Mouse (Mus musculus) stomach, embryonic 14.5 days (tissue): Measurements from ENCODE around the gene Rtbdn. TPM values are rescaled to one million over a fixed set of nuclear protein-coding genes. Genes with fewer than 3 reads are reported as not detected.

ENCODE experiments used
- ATAC-seq: fragments of 200-750 bp; cut with Nextera tagmentation; 2 replicates; pipeline ENCODE4 v1.8.0; 2017; ENCODE audit warnings: low read depth, moderate TSS enrichment; ENCODE audit not compliant: insufficient number of reproducible peaks, insufficient read depth, low FRiP score
- H3K27ac ChIP-seq: fragments of 300-500 bp; sonication (generic); 2 replicates; pipeline ENCODE4 v1.5.1; 2014; ENCODE audit warnings: mild to moderate bottlenecking, low read length, moderate library complexity, mixed read lengths
- H3K27me3 ChIP-seq: fragments of 300-500 bp; sonication (generic); 2 replicates; pipeline ENCODE4 v1.6.1; 2014; ENCODE audit warnings: low read length, control low read depth, mixed read lengths; ENCODE audit not compliant: control insufficient read depth, insufficient read depth
- H3K36me3 ChIP-seq: fragments of 300-500 bp; sonication (generic); 2 replicates; pipeline ENCODE4 v1.6.1; 2014; ENCODE audit warnings: mild to moderate bottlenecking, control low read depth, low read length, moderate library complexity, mixed read lengths; ENCODE audit not compliant: control insufficient read depth, insufficient read depth
- H3K4me1 ChIP-seq: fragments of 300-500 bp; sonication (generic); 2 replicates; pipeline ENCODE4 v1.6.1; 2014; ENCODE audit warnings: low read length, control low read depth, mixed read lengths; ENCODE audit not compliant: control insufficient read depth, insufficient read depth
- H3K4me2 ChIP-seq: fragments of 300-500 bp; sonication (generic); replicated peaks from 2 replicates; pipeline ENCODE4 v1.6.1; 2014; ENCODE audit warnings: low read depth, low read length, control low read depth
- H3K4me3 ChIP-seq: fragments of 300-500 bp; sonication (generic); 2 replicates; pipeline ENCODE4 v1.5.1; 2014; ENCODE audit warnings: low read depth, low read length, control low read depth
- H3K9ac ChIP-seq: fragments of 300-500 bp; sonication (generic); replicated peaks from 2 replicates; pipeline ENCODE4 v1.6.1; 2014; ENCODE audit warnings: low read depth, mild to moderate bottlenecking, control low read depth, low read length, moderate library complexity, mixed read lengths
- H3K9me3 ChIP-seq: fragments of 300-500 bp; sonication (generic); 2 replicates; pipeline ENCODE4 v1.6.1; 2016; ENCODE audit warnings: low read depth, low read length, control low read depth; ENCODE audit not compliant: control insufficient read depth
- WGBS: fragments of 180-500 bp; shearing (Covaris S2); extraction: QIAGEN DNeasy Blood & Tissue Kit; methylation state at CpG from one replicate; pipeline ENCODE4 v1.1.7; 2014; 5-methylcytosine and 5-hydroxymethylcytosine counted together
- polyA plus RNA-seq: library from polyadenylated mRNA; unstranded; fragments of >200 nt; fragmentation: Nextera tagmentation; extraction: Ambion mirVana; gene quantifications from 2 replicates; pipeline ENCODE4 v1.2.1, GENCODE M21; 2014

Rtbdn gene
- polyA plus RNA-seq, 1 experiment from 2014 or later: 0.20 TPM

DNA sequence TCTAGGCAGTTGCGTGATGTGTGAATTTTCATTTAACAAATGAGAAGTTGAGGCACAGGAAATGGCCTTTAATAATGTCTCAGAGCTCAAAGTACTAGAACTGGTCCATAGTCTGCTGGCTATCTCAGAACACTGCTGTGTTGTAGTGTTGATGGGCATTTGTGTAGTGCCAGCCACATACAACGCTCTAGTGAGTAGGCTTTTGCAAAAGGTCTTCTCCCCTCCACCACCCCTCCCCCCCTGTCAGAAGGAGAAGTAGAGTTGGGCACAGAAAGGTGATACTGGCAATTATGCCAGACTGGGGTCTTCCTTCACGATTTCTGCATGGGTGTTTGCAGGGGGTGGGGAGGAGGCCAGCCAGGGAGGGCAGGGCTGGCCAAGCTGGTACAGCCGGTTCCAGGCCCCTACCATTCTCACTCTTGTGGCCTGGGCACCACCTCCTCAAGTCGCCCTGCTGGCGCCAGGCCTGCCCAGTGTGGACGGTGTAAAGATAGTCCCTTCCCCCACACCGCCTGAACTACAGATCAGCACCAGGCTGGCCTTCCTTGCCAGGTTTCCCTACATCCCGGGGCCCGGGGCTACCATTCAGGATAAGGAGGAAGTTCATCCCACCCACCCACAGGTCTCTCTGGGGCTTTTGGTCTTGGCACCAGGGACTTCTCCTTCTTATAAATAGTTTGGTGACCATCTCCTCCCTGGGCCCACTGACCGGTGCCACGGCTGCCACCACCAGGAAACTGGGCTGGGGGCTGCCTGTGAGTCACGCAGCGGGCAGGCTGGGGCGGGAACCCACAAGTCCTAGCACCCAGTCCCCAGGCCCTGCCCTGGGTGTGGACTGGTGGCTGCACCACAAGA lies 35.1 kb downstream of the Rtbdn start:
- Histone ChIP-seq H3K9me3 (no peaks in the 10 kb centered on the region), H3K36me3 (no peaks in the 10 kb centered on the region), H3K4me2 (no peak overlapping the region), H3K9ac (no peak overlapping the region), H3K4me3 (no peak overlapping the region), H3K27me3 (0 out of 2 replicates have a peak, but pooled peaks cover 3% of the 10 kb centered on the region), H3K27ac (peak overlapping the region; percentile 89), H3K4me1 (peaks cover 65% of the 10 kb centered on the region)
- ATAC-seq: no peak
- WGBS: 74% methylated on average over 15 of the region's 15 CpGs

DNA sequence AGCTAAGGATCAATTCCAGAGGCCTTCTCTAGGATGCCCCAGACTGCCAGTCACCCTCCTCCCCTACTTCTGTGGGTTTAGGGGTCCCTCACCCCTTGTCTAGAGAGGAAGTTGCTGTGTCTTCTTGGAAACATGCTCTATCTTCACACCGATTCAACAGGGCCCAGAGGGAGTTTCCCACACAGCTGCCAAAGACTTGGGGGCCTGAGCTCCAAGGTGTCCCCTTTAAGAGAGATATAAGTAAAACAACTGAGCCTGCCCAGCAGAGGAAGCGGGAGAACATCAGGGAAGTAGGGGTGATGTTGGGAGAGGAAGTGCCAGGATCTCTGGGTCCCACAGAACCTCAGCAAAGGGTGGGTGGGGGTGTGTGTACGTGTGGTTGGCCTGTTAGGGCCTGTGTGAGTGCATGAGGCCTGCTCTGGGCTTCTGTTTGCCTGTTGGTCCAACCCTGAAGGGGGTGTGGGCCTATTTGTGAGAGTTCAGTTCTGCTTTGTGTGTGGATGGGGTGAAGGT lies 35.8 kb downstream of the Rtbdn start:
- H3K36me3 ChIP-seq: no peaks in the 10 kb centered on the region
- H3K9ac ChIP-seq: no peak overlapping the region
- no peak overlapping the region for H3K4me2 ChIP-seq
- 0 out of 2 replicates have a peak, but pooled peaks cover 3% of the 10 kb centered on the region for H3K27me3 ChIP-seq
- peaks cover 61% of the 10 kb centered on the region for H3K4me1 ChIP-seq
- no peak for ATAC-seq
- 55% methylated on average over 3 of the region's 3 CpGs for WGBS
- H3K9me3 ChIP-seq: no peaks in the 10 kb centered on the region
- peak overlapping the region; percentile 89 for H3K27ac ChIP-seq
- no peak overlapping the region for H3K4me3 ChIP-seq

DNA sequence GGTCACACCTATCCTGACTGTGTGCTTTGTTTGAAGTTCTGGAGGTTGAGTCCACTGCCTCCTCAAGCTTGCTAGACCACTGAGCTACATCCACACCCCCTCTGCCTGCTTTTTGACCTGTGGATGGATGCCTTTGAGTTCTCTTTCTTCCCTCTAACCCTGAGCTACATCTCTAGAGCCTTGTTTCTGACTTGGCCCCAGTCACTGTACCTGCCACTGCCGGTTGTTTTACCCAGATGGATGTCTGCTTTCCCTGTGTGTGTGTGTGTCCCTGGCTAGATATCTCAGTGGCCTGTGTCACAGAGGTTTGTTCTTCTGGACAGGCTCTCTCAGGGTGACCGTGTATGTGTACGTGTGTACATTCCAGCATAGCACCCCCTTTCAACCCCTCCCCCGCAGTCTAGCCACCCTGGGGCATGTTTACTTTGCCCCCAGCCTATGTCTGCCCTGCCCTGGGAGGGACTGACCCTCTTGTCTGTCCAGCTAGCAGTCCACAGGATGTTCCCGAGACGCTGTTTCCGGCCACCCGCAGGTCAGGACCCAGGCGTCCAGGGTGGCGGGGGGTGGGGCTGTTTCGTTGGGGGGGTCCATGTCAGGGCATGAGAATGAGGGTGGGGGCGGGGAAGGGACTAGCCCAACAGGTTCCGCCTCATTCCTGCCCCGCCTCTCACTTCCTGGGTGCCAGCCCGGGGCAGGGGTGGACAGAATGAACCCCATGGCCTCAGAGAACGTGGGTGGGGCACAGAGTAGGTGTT lies 37.7 kb downstream of the Rtbdn start:
- peak overlapping the region; percentile 89 for H3K27ac ChIP-seq
- H3K9ac ChIP-seq: no peak overlapping the region
- ATAC-seq: no peak; the same call in 1 of the 2 replicates
- H3K27me3 ChIP-seq: 0 out of 2 replicates have a peak, but pooled peaks cover 3% of the 10 kb centered on the region
- peak overlapping the region; percentile 39; the same call in 1 of the 2 replicates for H3K4me3 ChIP-seq
- 6% methylated on average over 16 of the region's 16 CpGs for WGBS
- no peaks in the 10 kb centered on the region for H3K9me3 ChIP-seq
- peak overlapping the region; percentile 99 for H3K4me2 ChIP-seq
- H3K4me1 ChIP-seq: peaks cover 47% of the 10 kb centered on the region
- no peaks in the 10 kb centered on the region for H3K36me3 ChIP-seq

DNA sequence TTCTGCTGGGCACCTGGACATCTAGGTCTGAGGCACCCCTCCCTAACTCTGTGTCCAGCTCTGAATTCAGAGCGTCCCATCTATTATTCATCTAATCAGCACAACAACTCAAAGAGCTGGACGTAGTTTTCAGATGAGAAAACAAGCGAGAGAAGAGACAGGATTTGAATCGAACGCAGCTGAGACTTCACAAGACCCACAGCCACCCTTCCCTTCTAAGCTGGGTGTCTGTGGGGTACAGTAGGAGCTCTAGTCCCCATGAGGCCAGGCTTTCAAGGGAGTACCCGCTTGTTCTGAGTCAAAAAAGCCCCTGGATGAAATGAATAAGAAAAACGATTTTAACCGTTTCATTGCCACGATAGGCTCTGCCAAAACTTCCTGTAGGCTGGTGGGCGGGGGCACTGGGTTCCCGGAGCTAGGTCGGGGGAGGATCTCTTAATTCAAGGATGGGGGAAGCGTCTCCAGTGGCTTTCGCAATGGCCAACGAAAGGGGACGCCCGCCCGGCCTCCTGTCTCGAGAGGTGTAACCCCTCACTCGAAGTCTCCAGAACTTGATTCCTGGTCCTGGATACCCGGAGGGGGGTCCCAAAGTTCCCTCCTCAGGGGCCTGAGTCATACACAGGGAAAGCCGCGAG lies 38.4 kb downstream of the Rtbdn start:
- H3K36me3 ChIP-seq: no peaks in the 10 kb centered on the region
- under 1% methylated on average over 23 of the region's 23 CpGs for WGBS
- no peaks in the 10 kb centered on the region for H3K9me3 ChIP-seq
- peak overlapping the region; percentile 33; the same call in 1 of the 2 replicates for H3K9ac ChIP-seq
- no peak for ATAC-seq
- H3K4me3 ChIP-seq: peak overlapping the region; percentile 39
- peak overlapping the region; percentile 99 for H3K4me2 ChIP-seq
- peak overlapping the region; percentile 89 for H3K27ac ChIP-seq
- H3K27me3 ChIP-seq: 0 out of 2 replicates have a peak, but pooled peaks cover 3% of the 10 kb centered on the region
- peaks cover 41% of the 10 kb centered on the region for H3K4me1 ChIP-seq

DNA sequence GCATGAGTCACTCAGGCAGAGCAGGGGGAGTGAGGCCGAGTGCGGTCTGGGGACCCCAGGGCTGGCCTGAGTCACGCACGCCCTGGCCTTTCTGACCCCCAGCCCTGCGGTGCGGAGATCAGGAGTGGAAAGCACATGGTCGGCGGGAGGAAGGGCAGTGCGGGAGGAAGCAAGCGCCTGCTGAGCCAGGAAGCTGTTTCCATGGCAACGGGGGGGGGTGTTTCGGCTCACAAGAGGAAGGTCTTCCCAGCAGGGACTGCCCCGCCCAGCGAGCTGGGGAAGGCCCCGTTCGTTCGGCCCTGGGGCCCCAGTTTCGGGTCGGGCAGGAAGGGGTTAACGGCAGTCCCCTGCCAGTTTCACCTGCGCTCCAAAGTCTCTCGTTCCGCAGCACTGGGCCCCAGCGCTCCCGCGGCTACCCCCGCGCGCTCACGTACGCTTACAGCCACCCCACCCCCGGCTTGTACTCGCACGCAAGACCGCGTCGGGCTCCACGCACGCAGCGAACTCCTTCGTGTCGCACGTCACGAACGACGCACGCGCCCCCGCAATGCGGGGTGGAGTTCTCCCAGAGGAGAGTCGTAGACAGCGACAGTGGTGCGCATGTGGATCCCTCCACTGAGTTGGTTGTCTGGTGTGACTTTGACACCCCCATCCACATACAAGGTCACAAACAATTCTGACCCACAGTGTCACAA lies 39.0 kb downstream of the Rtbdn start:
- peak; percentile 50 for ATAC-seq
- WGBS: under 1% methylated on average over 53 of the region's 53 CpGs
- Histone ChIP-seq H3K36me3 (no peaks in the 10 kb centered on the region), H3K4me1 (peaks cover 36% of the 10 kb centered on the region), H3K27me3 (0 out of 2 replicates have a peak, but pooled peaks cover 3% of the 10 kb centered on the region), H3K27ac (peak overlapping the region; percentile 89), H3K4me2 (peak overlapping the region; percentile 99), H3K9ac (peak overlapping the region; percentile 33; the same call in 1 of the 2 replicates), H3K4me3 (peak overlapping the region; percentile 39), H3K9me3 (no peaks in the 10 kb centered on the region)

DNA sequence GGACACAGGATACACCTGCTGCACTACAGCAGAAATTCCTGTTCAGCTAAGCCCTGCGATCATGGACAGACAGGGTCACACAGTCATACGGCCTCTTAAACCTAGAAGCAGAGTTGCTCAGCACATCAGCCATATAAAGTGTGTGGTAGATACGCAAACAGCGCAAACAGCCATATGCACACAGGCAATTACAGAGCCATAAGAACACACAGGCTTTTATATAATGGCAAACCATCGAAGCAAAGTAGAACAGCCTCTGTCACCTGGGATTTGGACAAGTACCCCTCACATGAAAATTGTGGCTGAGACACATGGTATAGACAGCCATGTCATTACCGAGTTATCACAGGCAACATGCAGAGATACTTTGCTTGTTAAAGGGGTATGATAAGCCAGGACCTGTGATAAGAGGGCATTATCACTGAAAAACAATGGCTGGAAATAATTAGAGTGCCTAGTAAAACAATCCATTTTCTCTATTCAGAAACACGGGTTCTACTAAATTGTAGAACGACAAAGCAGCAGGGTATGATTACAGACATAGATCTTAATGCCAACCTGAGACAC lies 39.7 kb downstream of the Rtbdn start:
- 31% methylated on average over 8 of the region's 8 CpGs for WGBS
- Histone ChIP-seq H3K4me1 (peaks cover 33% of the 10 kb centered on the region), H3K9ac (peak overlapping the region; percentile 33; the same call in 1 of the 2 replicates)

DNA sequence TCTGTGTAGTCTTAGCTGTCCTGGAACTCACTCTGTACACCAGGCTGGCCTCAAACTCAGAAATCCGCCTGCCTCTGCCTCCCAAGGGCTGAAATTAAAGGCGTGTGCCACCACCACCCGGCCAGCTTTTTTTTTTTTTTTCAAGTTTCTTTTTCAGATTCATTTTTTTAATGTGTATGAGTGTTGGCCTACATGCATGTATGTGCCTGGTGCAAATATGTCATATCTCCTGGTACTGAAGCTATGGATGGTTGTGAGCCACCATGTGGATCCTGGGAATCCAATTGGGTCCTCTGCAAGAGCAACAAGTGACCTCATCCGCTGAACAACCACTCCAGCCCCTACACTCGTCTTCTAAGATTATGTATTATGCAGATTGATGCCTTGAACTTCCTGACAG lies 40.6 kb downstream of the Rtbdn start:
- no peak for ATAC-seq
- no peak overlapping the region for H3K9ac ChIP-seq
- no peaks in the 10 kb centered on the region for H3K9me3 ChIP-seq
- no peak overlapping the region for H3K4me2 ChIP-seq
- no peak overlapping the region for H3K4me3 ChIP-seq
- no peaks in the 10 kb centered on the region for H3K36me3 ChIP-seq
- 80% methylated on average over 5 of the region's 5 CpGs for WGBS
- H3K27ac ChIP-seq: no peak overlapping the region
- 0 out of 2 replicates have a peak, but pooled peaks cover 3% of the 10 kb centered on the region for H3K27me3 ChIP-seq
- peaks cover 28% of the 10 kb centered on the region for H3K4me1 ChIP-seq

More for the DNA sequence above, 39.7 kb downstream of the Rtbdn start:
- H3K27me3 ChIP-seq: 0 out of 2 replicates have a peak, but pooled peaks cover 3% of the 10 kb centered on the region
- peak overlapping the region; percentile 99 for H3K4me2 ChIP-seq
- ATAC-seq: no peak
- H3K27ac ChIP-seq: peak overlapping the region; percentile 89
- no peaks in the 10 kb centered on the region for H3K36me3 ChIP-seq
- H3K4me3 ChIP-seq: peak overlapping the region; percentile 39
- H3K9me3 ChIP-seq: no peaks in the 10 kb centered on the region
